Mouse (Mus musculus): ENCODE measurements around the gene Olfr1044. TPM values are rescaled to one million over a fixed set of nuclear protein-coding genes. Genes with fewer than 3 reads are reported as not detected.
"Not testable (repeated sequence)": the region's sequence is repeated elsewhere in the genome, so short reads cannot be mapped to it uniquely, and the experiment has no call there.

Gene Olfr1044
- polyA plus RNA-seq (2012), result not detected in 2 replicates

DNA sequence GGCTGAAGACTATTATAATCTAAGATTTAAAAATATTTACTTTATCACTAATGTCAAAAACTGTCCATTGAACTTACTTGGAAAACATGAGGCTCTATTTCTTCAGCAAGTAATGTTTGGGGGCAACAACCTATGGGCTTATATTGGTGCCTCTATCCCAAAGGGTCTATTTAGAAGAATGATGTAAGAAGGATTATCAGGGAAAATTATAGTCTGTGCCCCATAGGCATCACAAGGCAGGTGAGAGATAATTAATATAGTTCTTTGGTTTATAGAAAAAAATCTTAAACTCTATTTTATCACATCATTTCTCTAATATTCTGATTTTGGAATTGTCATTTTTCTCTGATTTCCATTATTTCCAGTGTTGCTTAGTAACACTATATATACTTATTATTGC, at the start of gene Olfr1044:
Gene Olfr1044 (minus strand): TSS at position 101 of the 400 bp plus-strand sequence.
- H3K9me3 ChIP-seq (ENCODE audit: control insufficient read depth, low read length), result 0 out of 2 replicates have a peak, but pooled peaks cover 2% of the 10 kb centered on the region
- no peaks in the 10 kb centered on the region for H3K36me3 ChIP-seq (ENCODE audit: control insufficient read depth)
- no peak for TF ChIP-seq GATA1 (IDR thresholded peaks at IDR 0.05; ENCODE audit: low read length)
- no peaks in the 10 kb centered on the region for H3K27me3 ChIP-seq (ENCODE audit: control insufficient read depth)
- no peaks in the 10 kb centered on the region for H3K4me1 ChIP-seq (ENCODE audit: control insufficient read depth)
- H3K4me3 ChIP-seq (replicated peaks), result no peak within 1 kb of the TSS

- H3K4me3 ChIP-seq (replicated peaks), result no peak within 1 kb of the TSS
- no peak for TF ChIP-seq GATA1 (IDR thresholded peaks at IDR 0.05; ENCODE audit: low read length)
- TF ChIP-seq TAL1 (IDR thresholded peaks at IDR 0.05; ENCODE audit: low read length), result no peak
- H3K36me3 ChIP-seq (ENCODE audit: control insufficient read depth), result no peaks in the 10 kb centered on the region
- H3K27me3 ChIP-seq (ENCODE audit: control insufficient read depth), result no peaks in the 10 kb centered on the region
- H3K9me3 ChIP-seq (ENCODE audit: control insufficient read depth, low read length), result peaks cover 1% of the 10 kb centered on the region; the same call in 1 of the 2 replicates
- no peaks in the 10 kb centered on the region for H3K4me1 ChIP-seq (ENCODE audit: control insufficient read depth)
Measured at GRCm38 (mm10) chr2:86219214-86219613, 41.6 kb upstream of the Olfr1044 start, which contains the start of gene Olfr1046. Gene Olfr1046 (minus strand): TSS chr2:86219314.

DNA sequence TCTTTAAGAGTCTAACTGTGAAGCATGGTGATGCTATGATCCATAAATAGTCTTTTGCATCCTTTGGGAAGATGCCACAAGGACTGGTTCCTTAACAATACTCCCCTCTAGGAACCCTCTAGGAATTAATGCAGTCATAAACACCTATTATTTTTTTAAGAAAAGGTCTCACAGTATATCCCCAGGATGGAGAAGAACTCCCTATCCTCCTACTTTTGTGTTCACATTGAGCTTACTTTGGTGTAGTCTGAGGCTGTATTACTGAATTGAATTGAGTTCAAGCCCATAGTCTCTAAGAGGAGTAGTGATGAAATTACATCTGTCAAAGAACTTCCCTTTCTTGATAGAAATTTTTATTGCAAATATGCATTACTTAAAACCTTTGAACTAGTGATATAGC, 25.3 kb upstream of the Olfr1044 start, which contains the start of gene Olfr1045:
Gene Olfr1045 (minus strand): TSS at position 101 of the 400 bp plus-strand sequence.
- H3K36me3 ChIP-seq (ENCODE audit: control insufficient read depth), result no peaks in the 10 kb centered on the region
- H3K4me3 ChIP-seq (replicated peaks), result no peak within 1 kb of the TSS
- H3K9me3 ChIP-seq (ENCODE audit: control insufficient read depth, low read length), result peaks cover 2% of the 10 kb centered on the region; the same call in 1 of the 2 replicates
- H3K27me3 ChIP-seq (ENCODE audit: control insufficient read depth), result no peaks in the 10 kb centered on the region
- no peaks in the 10 kb centered on the region for H3K4me1 ChIP-seq (ENCODE audit: control insufficient read depth)
- no peak for TF ChIP-seq TAL1 (IDR thresholded peaks at IDR 0.05; ENCODE audit: low read length)
- TF ChIP-seq GATA1 (IDR thresholded peaks at IDR 0.05; ENCODE audit: low read length), result no peak

DNA sequence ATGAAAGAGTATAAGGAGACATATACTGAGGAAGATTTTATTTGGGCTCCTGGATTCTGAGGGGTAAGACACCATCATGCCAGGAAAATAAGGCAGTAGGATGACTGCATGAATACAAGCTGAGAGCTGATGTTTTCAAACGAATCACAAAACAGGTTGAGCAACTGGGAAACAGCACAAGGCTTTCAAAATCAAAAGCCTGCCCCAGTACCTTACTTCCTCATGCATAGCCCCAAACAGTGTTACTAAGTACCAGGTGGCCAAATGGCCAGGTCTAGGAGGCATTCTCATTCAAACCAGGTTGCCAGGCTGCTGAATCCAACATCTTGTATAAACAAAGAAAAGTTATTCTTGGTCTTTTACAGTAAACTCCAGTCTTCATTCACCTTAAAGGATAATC, 18.2 kb upstream of the Olfr1044 start:
- Histone ChIP-seq H3K27me3 (ENCODE audit: control insufficient read depth) (no peaks in the 10 kb centered on the region), H3K9me3 (ENCODE audit: control insufficient read depth, low read length) (peaks cover 2% of the 10 kb centered on the region; the same call in 1 of the 2 replicates), H3K4me3 (replicated peaks) (no peak overlapping the region), H3K36me3 (ENCODE audit: control insufficient read depth) (no peaks in the 10 kb centered on the region), H3K4me1 (ENCODE audit: control insufficient read depth) (no peaks in the 10 kb centered on the region)
- TF ChIP-seq TAL1 (IDR thresholded peaks at IDR 0.05; ENCODE audit: low read length), result no peak
- TF ChIP-seq GATA1 (IDR thresholded peaks at IDR 0.05; ENCODE audit: low read length), result no peak

DNA sequence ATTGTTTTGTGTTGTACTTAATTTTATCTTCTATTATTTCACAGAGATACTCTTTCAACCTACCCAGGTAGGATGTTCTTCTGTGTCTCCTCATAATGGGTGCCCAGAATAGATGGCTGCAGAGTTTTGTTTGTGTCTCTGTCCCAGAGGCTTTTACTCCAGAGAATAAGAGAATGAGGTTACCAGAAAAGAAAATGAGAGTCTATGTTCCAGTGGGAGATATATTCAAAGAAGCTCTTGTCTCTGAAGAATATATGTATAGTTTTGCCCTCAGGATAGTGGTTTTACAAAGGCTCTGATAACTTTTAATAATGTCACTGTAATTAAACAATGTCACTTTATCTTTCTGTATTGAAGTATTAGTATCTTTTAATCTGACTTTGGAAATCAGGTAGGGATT, 8.0 kb upstream of the Olfr1044 start, which contains the start of gene Olfr52:
Gene Olfr52 (minus strand): TSS at position 101 of the 400 bp plus-strand sequence.
- H3K9me3 ChIP-seq (ENCODE audit: control insufficient read depth, low read length), result peaks cover 5% of the 10 kb centered on the region
- H3K36me3 ChIP-seq (ENCODE audit: control insufficient read depth), result no peaks in the 10 kb centered on the region
- TF ChIP-seq TAL1 (IDR thresholded peaks at IDR 0.05; ENCODE audit: low read length), result no peak
- no peak for TF ChIP-seq GATA1 (IDR thresholded peaks at IDR 0.05; ENCODE audit: low read length)
- H3K27me3 ChIP-seq (ENCODE audit: control insufficient read depth), result no peaks in the 10 kb centered on the region
- H3K4me1 ChIP-seq (ENCODE audit: control insufficient read depth), result no peaks in the 10 kb centered on the region
- no peak within 1 kb of the TSS for H3K4me3 ChIP-seq (replicated peaks)

DNA sequence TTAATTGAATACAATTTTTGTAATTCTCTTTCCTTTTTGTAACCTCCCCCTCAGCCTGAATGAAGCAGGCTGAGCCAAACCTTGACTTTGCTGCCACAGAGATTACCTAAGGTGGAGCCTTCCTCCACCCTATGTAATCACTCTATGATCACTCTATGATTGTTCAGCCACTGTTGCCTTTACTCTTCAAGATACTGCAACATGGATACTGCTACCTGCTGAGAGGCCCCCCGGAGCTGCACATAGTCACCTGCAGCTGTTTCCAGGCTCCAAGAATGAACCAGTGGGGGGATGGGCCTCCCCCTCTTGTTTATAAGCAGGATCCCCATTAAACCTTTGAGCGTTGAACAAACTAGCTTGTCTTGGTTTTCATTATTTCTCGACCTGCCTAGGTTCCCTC, 2.3 kb upstream of the Olfr1044 start:
- Histone ChIP-seq H3K4me1 (ENCODE audit: control insufficient read depth) (no peaks in the 10 kb centered on the region), H3K36me3 (ENCODE audit: control insufficient read depth) (no peaks in the 10 kb centered on the region), H3K4me3 (replicated peaks) (no peak overlapping the region), H3K27me3 (ENCODE audit: control insufficient read depth) (no peaks in the 10 kb centered on the region), H3K9me3 (ENCODE audit: control insufficient read depth, low read length) (0 out of 2 replicates have a peak, but pooled peaks cover 2% of the 10 kb centered on the region)
- no peak for TF ChIP-seq GATA1 (IDR thresholded peaks at IDR 0.05; ENCODE audit: low read length)
- no peak for TF ChIP-seq TAL1 (IDR thresholded peaks at IDR 0.05; ENCODE audit: low read length)

DNA sequence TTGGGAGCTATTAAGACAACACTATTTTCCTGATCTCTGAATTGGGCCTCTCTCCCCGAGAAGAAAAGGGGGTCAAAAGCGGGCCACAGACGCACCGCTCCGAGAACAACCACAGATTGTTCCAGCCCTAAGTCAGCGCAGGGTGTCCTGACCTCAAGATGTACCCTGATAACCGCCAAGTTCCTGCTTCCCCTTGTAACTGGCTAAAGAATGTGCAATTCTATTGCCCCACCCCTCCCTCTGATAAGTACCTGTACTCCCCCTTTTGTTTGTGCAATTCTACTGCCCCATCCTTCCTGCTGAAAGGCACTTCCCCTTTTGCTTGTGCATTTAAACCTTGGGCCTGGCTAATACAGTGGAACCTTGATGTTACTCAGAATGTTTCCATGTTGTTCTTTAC, 2.2 kb downstream of the Olfr1044 start:
- not testable (repeated sequence) for H3K4me3 ChIP-seq (replicated peaks); H3K27me3 ChIP-seq (ENCODE audit: control insufficient read depth); H3K36me3 ChIP-seq (ENCODE audit: control insufficient read depth); H3K9me3 ChIP-seq (ENCODE audit: control insufficient read depth, low read length); H3K4me1 ChIP-seq (ENCODE audit: control insufficient read depth)

GRCm38 (mm10) chr2:86167422-86167821, 10.2 kb downstream of the Olfr1044 start, which contains the start of gene Olfr1043:
Gene Olfr1043 (minus strand): TSS chr2:86167522.
- no peak for TF ChIP-seq GATA1 (IDR thresholded peaks at IDR 0.05; ENCODE audit: low read length)
- TF ChIP-seq TAL1 (IDR thresholded peaks at IDR 0.05; ENCODE audit: low read length), result no peak
- H3K4me3 ChIP-seq (replicated peaks), result no peak within 1 kb of the TSS

GRCm38 (mm10) chr2:86161738-86162137, 15.9 kb downstream of the Olfr1044 start, which contains the start of gene Olfr1042:
Gene Olfr1042 (minus strand): TSS chr2:86161838.
- H3K9me3 ChIP-seq (ENCODE audit: control insufficient read depth, low read length), result peaks cover 2% of the 10 kb centered on the region; the same call in 1 of the 2 replicates

More at GRCm38 (mm10) chr2:86167422-86167821, 10.2 kb downstream of the Olfr1044 start, which contains the start of gene Olfr1043:
- no peaks in the 10 kb centered on the region for H3K4me1 ChIP-seq (ENCODE audit: control insufficient read depth)
- no peaks in the 10 kb centered on the region for H3K36me3 ChIP-seq (ENCODE audit: control insufficient read depth)
- no peaks in the 10 kb centered on the region; the same call in 1 of the 2 replicates for H3K9me3 ChIP-seq (ENCODE audit: control insufficient read depth, low read length)
- H3K27me3 ChIP-seq (ENCODE audit: control insufficient read depth), result no peaks in the 10 kb centered on the region

GRCm38 (mm10) chr2:86146632-86147031, 31.0 kb downstream of the Olfr1044 start, which contains the start of gene Olfr1040:
Gene Olfr1040 (minus strand): TSS chr2:86146732.
- H3K27me3 ChIP-seq (ENCODE audit: control insufficient read depth), result no peaks in the 10 kb centered on the region
- H3K9me3 ChIP-seq (ENCODE audit: control insufficient read depth, low read length), result no peaks in the 10 kb centered on the region
- H3K36me3 ChIP-seq (ENCODE audit: control insufficient read depth), result no peaks in the 10 kb centered on the region
- no peaks in the 10 kb centered on the region for H3K4me1 ChIP-seq (ENCODE audit: control insufficient read depth)
- no peak within 1 kb of the TSS for H3K4me3 ChIP-seq (replicated peaks)
- no peak for TF ChIP-seq GATA1 (IDR thresholded peaks at IDR 0.05; ENCODE audit: low read length)
- TF ChIP-seq TAL1 (IDR thresholded peaks at IDR 0.05; ENCODE audit: low read length), result no peak

More at GRCm38 (mm10) chr2:86161738-86162137, 15.9 kb downstream of the Olfr1044 start, which contains the start of gene Olfr1042:
- Histone ChIP-seq H3K36me3 (ENCODE audit: control insufficient read depth) (no peaks in the 10 kb centered on the region), H3K4me3 (replicated peaks) (no peak within 1 kb of the TSS), H3K27me3 (ENCODE audit: control insufficient read depth) (no peaks in the 10 kb centered on the region), H3K4me1 (ENCODE audit: control insufficient read depth) (no peaks in the 10 kb centered on the region)
- no peak for TF ChIP-seq GATA1 (IDR thresholded peaks at IDR 0.05; ENCODE audit: low read length)
